Mouse (Mus musculus): ENCODE data around the gene Olfr281.

Gene Olfr281

GRCm38 (mm10) chr15:98486433-98487021 lies 34.1 kb downstream of the Olfr281 start:
- DNase-seq = no peak

GRCm38 (mm10) chr15:98491332-98491731 lies 38.9 kb downstream of the Olfr281 start:
- no peak for DNase-seq

GRCm38 (mm10) chr15:98492102-98492501 lies 39.7 kb downstream of the Olfr281 start, which contains the start of gene Olfr279:
Gene Olfr279 (plus strand): TSS chr15:98492402.
- no peak for DNase-seq

- no peak for DNase-seq
Measured at GRCm38 (mm10) chr15:98497631-98498030, 45.2 kb downstream of the Olfr281 start.

- no peak for DNase-seq
Measured at GRCm38 (mm10) chr15:98503317-98503716, 50.9 kb downstream of the Olfr281 start.

- DNase-seq = peak; percentile 51
Measured at GRCm38 (mm10) chr15:98504514-98504913, 52.1 kb downstream of the Olfr281 start.

GRCm38 (mm10) chr15:98506253-98506957 lies 54.0 kb downstream of the Olfr281 start:
- DNase-seq = no peak

- DNase-seq = no peak
Measured at GRCm38 (mm10) chr15:98507321-98507720, 54.9 kb downstream of the Olfr281 start.

- DNase-seq = no peak
Measured at GRCm38 (mm10) chr15:98509387-98509786, 57.0 kb downstream of the Olfr281 start.
